Mouse (Mus musculus) midbrain, postnatal 0 days (tissue): ENCODE measurements around the gene AI467606. TPM values are rescaled to one million over a fixed set of nuclear protein-coding genes. Genes with fewer than 3 reads are reported as not detected.

Source experiments
- ATAC-seq: fragments of 200-750 bp; cut with Nextera tagmentation; 2 replicates; pipeline ENCODE4 v1.8.0; 2017; ENCODE audit warnings: moderate number of reproducible peaks, mild to moderate bottlenecking, moderate TSS enrichment, moderate library complexity; ENCODE audit not compliant: low FRiP score
- DNase-seq: peaks from one replicate; pipeline ENCODE4 v3.0.0-alpha.2; 2015; ENCODE audit warnings: low spot score
- H3K27ac ChIP-seq: fragments of 300-500 bp; sonication (generic); 2 replicates; pipeline ENCODE4 v1.5.1; 2014; ENCODE audit warnings: low read depth, mild to moderate bottlenecking, low read length, mixed read lengths
- H3K27me3 ChIP-seq: fragments of 300-500 bp; sonication (generic); 2 replicates; pipeline ENCODE4 v1.6.1; 2014; ENCODE audit warnings: low read length, control low read depth, mixed read lengths; ENCODE audit not compliant: insufficient read depth
- H3K36me3 ChIP-seq: fragments of 300-500 bp; sonication (generic); 2 replicates; pipeline ENCODE4 v1.6.1; 2014; ENCODE audit warnings: low read length, control low read depth, mixed read lengths; ENCODE audit not compliant: insufficient read depth
- H3K4me1 ChIP-seq: fragments of 300-500 bp; sonication (generic); 2 replicates; pipeline ENCODE4 v1.6.1; 2014; ENCODE audit warnings: mild to moderate bottlenecking, control low read depth, antibody characterized with exemption, low read length, mixed read lengths; ENCODE audit not compliant: insufficient read depth
- H3K4me2 ChIP-seq: fragments of 300-500 bp; sonication (generic); 2 replicates; pipeline ENCODE4 v1.6.1; 2014; ENCODE audit warnings: low read depth, mild to moderate bottlenecking, low read length, mixed read lengths; ENCODE audit not compliant: poor library complexity, severe bottlenecking
- H3K4me3 ChIP-seq: fragments of 300-500 bp; sonication (generic); 2 replicates; pipeline ENCODE4 v1.5.1; 2014; ENCODE audit warnings: low read depth, mild to moderate bottlenecking, low read length, moderate library complexity
- H3K9ac ChIP-seq: fragments of 300-500 bp; sonication (generic); replicated peaks from 2 replicates; pipeline ENCODE4 v1.6.1; 2014; ENCODE audit warnings: mild to moderate bottlenecking, low read length, moderate library complexity, mixed read lengths; ENCODE audit not compliant: poor library complexity, severe bottlenecking
- H3K9me3 ChIP-seq: fragments of 300-500 bp; sonication (generic); 2 replicates; pipeline ENCODE4 v1.6.1; 2016; ENCODE audit warnings: low read length, control low read depth
- CTCF ChIP-seq: IDR thresholded peaks from 2 replicates; pipeline ENCODE4 v1.5.1; 2016; ENCODE audit warnings: antibody characterized with exemption, mild to moderate bottlenecking
- WGBS: fragments of 180-500 bp; shearing (Covaris S2); extraction: QIAGEN DNeasy Blood & Tissue Kit; methylation state at CpG from one replicate; pipeline ENCODE4 v1.1.7; 2014; 5-methylcytosine and 5-hydroxymethylcytosine counted together
- polyA plus RNA-seq: library from polyadenylated mRNA; unstranded; fragments of >200 nt; fragmentation: Nextera tagmentation; extraction: Ambion mirVana; gene quantifications from 2 replicates; pipeline ENCODE4 v1.2.1, GENCODE M21; 2015
- total RNA-seq: library from RNA; depleted of rRNA; stranded (reverse); fragments of >200 nt; gene quantifications from 2 replicates; pipeline ENCODE4 v1.2.3, GENCODE M21; 2014; rRNA removed

The AI467606 gene
- total RNA-seq (2.3 and 5.9 TPM in 2 replicates), polyA plus RNA-seq (1.4 and 1.9 TPM in 2 replicates)

- WGBS = 71% methylated on average over 16 of the region's 16 CpGs
- Histone ChIP-seq H3K27me3 (no peaks in the 10 kb centered on the region), H3K9me3 (no peaks in the 10 kb centered on the region), H3K9ac (no peak within 1 kb of the TSS), H3K36me3 (no peaks in the 10 kb centered on the region), H3K4me2 (peak within 1 kb of the TSS; percentile 12; the same call in 1 of the 2 replicates), H3K4me1 (no peaks in the 10 kb centered on the region), H3K4me3 (no peak within 1 kb of the TSS), H3K27ac (no peak within 1 kb of the TSS)
- DNase-seq = no peak
- no peak for TF ChIP-seq CTCF
- ATAC-seq = no peak
These were observed at the start of gene AI467606 for GRCm38 (mm10) chr7:127091114-127091896. Gene AI467606 (plus strand): TSS chr7:127091359.

DNA sequence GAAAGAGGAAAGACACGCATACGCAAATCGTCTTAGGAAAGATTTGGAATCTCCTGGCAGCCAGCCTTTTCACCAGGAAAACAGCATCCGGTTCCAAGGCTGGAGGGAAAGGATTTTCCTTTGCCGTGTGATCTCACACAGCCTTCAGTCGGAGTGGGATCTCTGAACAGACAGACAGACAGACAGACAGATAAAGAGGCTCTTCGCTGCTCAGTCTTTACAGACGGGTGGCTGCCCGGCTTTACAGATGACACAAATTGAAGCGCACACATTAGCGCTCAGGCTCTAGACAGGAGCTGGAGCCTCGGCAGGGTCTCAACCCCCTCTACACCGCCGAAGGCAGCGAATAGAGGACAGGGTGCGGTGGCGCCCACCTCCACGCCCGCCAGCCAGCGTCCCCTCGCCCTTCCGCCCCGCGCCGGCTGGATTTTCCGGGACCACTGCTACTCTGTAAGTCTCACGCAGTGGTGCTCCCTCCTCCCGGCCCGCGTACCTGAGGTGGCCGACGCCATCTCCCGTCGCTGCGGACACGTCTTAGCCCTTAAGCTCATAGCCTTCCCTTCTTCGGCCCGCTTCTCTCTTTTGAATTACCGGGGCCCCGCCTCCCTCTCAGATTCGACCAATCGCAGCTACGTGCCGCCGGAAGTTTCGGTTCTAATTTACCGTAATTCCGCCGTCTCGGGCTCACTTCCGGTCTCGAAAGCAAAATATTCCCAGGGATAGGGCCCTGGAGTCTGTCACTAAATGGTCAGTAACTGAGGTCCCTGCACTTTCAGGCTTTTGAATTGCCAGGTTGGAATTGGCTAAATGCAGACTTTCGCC is 49.1 kb upstream of the AI467606 start, which contains the start of gene Kif22:
Gene Kif22, minus strand, starts transcription at position 621 of the 822 bp plus-strand sequence.
- WGBS = under 1% methylated on average over 53 of the region's 53 CpGs

GRCm38 (mm10) chr7:127055026-127055585 is 36.1 kb upstream of the AI467606 start:
- ATAC-seq = no peak
- no peak for DNase-seq
- no peak for TF ChIP-seq CTCF
- no peaks in the 10 kb centered on the region for H3K27me3 ChIP-seq
- no peaks in the 10 kb centered on the region for H3K9me3 ChIP-seq
- H3K4me3 ChIP-seq = no peak overlapping the region
- no peak overlapping the region for H3K9ac ChIP-seq
- 77% methylated on average over 5 of the region's 5 CpGs for WGBS
- H3K4me2 ChIP-seq = no peak overlapping the region
- H3K36me3 ChIP-seq = no peaks in the 10 kb centered on the region
- H3K27ac ChIP-seq = no peak overlapping the region
- no peaks in the 10 kb centered on the region for H3K4me1 ChIP-seq

More for the DNA sequence above, 49.1 kb upstream of the AI467606 start, which contains the start of gene Kif22:
- peak within 1 kb of the TSS; percentile 48; the same call in 1 of the 2 replicates for H3K9ac ChIP-seq
- peak; percentile 93 for DNase-seq
- H3K4me1 ChIP-seq = 0 out of 2 replicates have a peak, but pooled peaks cover 2% of the 10 kb centered on the region
- peak; percentile 76; the same call in 1 of the 2 replicates for ATAC-seq
- peak within 1 kb of the TSS; percentile 68 for H3K4me3 ChIP-seq
- H3K9me3 ChIP-seq = no peaks in the 10 kb centered on the region
- H3K27ac ChIP-seq = peak within 1 kb of the TSS; percentile 69
- H3K27me3 ChIP-seq = no peaks in the 10 kb centered on the region
- H3K36me3 ChIP-seq = no peaks in the 10 kb centered on the region
- no peak for TF ChIP-seq CTCF
- peak within 1 kb of the TSS; percentile 83 for H3K4me2 ChIP-seq

GRCm38 (mm10) chr7:127065538-127065937 is 25.6 kb upstream of the AI467606 start:
- Histone ChIP-seq H3K4me1 (no peaks in the 10 kb centered on the region), H3K9me3 (no peaks in the 10 kb centered on the region), H3K27ac (no peak overlapping the region), H3K4me3 (no peak overlapping the region), H3K4me2 (no peak overlapping the region), H3K27me3 (no peaks in the 10 kb centered on the region), H3K36me3 (no peaks in the 10 kb centered on the region), H3K9ac (no peak overlapping the region)
- WGBS = 86% methylated on average over 6 of the region's 6 CpGs
- TF ChIP-seq CTCF = no peak
- DNase-seq = no peak
- ATAC-seq = no peak

DNA sequence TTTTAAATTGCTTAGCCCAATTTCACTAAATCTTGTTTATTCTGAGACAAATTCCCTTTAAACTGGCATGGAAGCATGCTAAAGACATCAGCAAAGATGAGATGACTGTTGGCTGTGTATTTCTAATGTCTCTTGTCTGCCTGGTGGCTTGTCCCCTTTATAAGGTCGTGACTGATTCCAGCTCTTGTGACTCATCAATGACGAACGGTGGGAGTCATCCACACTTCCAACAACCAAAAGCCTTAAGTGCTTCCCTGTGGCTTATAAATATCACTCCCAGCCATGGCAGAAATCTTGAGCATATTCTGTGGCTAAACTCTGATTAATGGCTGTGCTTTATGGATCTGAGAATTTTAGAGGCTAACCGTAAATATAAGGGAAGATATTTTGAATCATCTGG is 24.8 kb upstream of the AI467606 start:
- no peak overlapping the region for H3K9ac ChIP-seq
- H3K36me3 ChIP-seq = no peaks in the 10 kb centered on the region
- WGBS = 86% methylated on average over 4 of the region's 4 CpGs
- no peak for TF ChIP-seq CTCF
- ATAC-seq (no peak), DNase-seq (no peak)
- H3K27me3 ChIP-seq = no peaks in the 10 kb centered on the region
- no peak overlapping the region for H3K27ac ChIP-seq
- H3K9me3 ChIP-seq = no peaks in the 10 kb centered on the region
- H3K4me1 ChIP-seq = no peaks in the 10 kb centered on the region
- no peak overlapping the region for H3K4me2 ChIP-seq
- H3K4me3 ChIP-seq = no peak overlapping the region
